Mouse (Mus musculus) embryonic facial prominence, embryonic 12.5 days (tissue): ENCODE data around the gene Hyls1. TPM values are rescaled to one million over a fixed set of nuclear protein-coding genes. Genes with fewer than 3 reads are reported as not detected.
"Not testable (repeated sequence)": the region's sequence is repeated elsewhere in the genome, so short reads cannot be mapped to it uniquely, and the experiment has no call there.

ENCODE experiments used
- ATAC-seq: fragments of 200-750 bp; cut with Nextera tagmentation; 2 replicates; pipeline ENCODE4 v1.8.0; 2017; ENCODE audit not compliant: insufficient number of reproducible peaks, insufficient read depth, low FRiP score, low TSS enrichment
- H3K27ac ChIP-seq: fragments of 300-500 bp; sonication (generic); 2 replicates; pipeline ENCODE4 v1.5.1; 2016; ENCODE audit warnings: mild to moderate bottlenecking
- H3K27me3 ChIP-seq: fragments of 300-500 bp; sonication (generic); 2 replicates; pipeline ENCODE4 v1.6.1; 2016; ENCODE audit warnings: mild to moderate bottlenecking, moderate library complexity
- H3K36me3 ChIP-seq: fragments of 300-500 bp; sonication (generic); 2 replicates; pipeline ENCODE4 v1.6.1; 2016; ENCODE audit warnings: mild to moderate bottlenecking
- H3K4me1 ChIP-seq: fragments of 300-500 bp; sonication (generic); 2 replicates; pipeline ENCODE4 v1.6.1; 2016
- H3K4me2 ChIP-seq: fragments of 300-500 bp; sonication (generic); replicated peaks from 2 replicates; pipeline ENCODE4 v1.6.1; 2016; ENCODE audit warnings: mild to moderate bottlenecking, moderate library complexity
- H3K4me3 ChIP-seq: fragments of 300-500 bp; sonication (generic); 2 replicates; pipeline ENCODE4 v1.5.1; 2016; ENCODE audit warnings: mild to moderate bottlenecking
- H3K9ac ChIP-seq: fragments of 300-500 bp; sonication (generic); 2 replicates; pipeline ENCODE4 v1.6.1; 2016; ENCODE audit warnings: mild to moderate bottlenecking, moderate library complexity
- H3K9me3 ChIP-seq: fragments of 300-500 bp; sonication (generic); 2 replicates; pipeline ENCODE4 v1.6.1; 2016; ENCODE audit warnings: mild to moderate bottlenecking, moderate library complexity
- WGBS: fragments of 180-500 bp; shearing (Covaris S2); methylation state at CpG from one replicate; pipeline ENCODE4 v1.1.7; 2016; 5-methylcytosine and 5-hydroxymethylcytosine counted together
- polyA plus RNA-seq: library from polyadenylated mRNA; unstranded; fragments of >200 nt; fragmentation: Nextera tagmentation; extraction: Ambion mirVana; gene quantifications from 2 replicates; pipeline ENCODE4 v1.2.1, GENCODE M21; 2016

Gene Hyls1
- 20.3 and 23.6 TPM in 2 replicates for polyA plus RNA-seq

DNA sequence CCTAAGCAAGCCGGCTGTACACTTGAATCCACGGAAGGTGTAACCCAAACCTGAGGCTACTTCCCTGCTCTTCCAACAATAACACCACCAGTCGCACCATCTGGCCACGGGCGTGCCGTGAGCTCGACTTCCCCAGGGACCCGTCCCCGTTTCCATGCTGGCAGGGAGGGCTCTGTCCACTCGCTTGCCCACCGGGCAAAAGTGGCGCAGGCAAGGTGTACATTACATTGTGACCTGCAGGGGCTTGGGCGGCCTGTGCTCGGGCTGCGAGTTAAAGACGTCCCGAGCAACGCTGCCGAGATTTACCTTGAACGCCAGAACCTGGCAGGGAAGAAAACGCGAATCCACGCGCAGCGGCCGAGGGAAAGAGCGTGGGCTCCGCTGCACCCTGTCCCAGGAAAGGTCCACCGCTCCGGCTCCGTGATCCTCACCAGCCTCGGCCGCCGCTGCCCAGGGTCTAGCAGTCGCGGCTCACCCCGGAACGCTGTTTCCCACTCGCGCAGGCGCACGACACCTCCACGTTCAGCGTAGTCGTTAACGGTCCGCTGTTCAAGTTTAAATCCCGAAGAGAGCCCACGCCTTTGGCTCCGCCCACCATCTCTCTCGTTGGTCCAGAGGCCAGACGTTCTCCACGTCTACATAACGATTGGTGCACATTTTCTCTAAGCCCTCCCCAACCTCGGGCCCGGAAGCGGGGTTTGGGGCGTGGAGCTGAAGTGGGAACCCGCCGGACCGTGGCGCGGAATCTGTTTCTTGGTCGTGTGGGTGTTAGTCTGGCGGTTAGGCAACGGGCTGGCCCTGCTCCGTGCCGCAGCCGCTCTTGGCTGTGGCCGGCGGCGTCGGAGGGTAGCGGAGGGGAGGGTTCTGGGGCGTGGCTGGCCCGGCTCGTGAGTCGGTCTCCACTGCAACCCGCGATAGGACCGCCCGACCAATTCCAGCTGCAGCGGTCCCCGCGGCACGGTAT is at the start of gene Hyls1, which contains the start of gene Pate2:
TSS of gene Hyls1 (minus strand) at position 828 of the 964 bp plus-strand sequence.
TSS of gene Pate2 (plus strand) at position 714 of the 964 bp plus-strand sequence.
- H3K27me3 ChIP-seq = peaks cover 10% of the 10 kb centered on the region
- peak; percentile 97 for ATAC-seq
- H3K4me3 ChIP-seq = peak within 1 kb of the TSS; percentile 83
- under 1% methylated on average over 86 of the region's 86 CpGs for WGBS
- peak within 1 kb of the TSS; percentile 92 for H3K27ac ChIP-seq
- H3K9ac ChIP-seq = peak within 1 kb of the TSS; percentile 85
- H3K4me2 ChIP-seq = peak within 1 kb of the TSS; percentile 66
- H3K36me3 ChIP-seq = peaks cover 26% of the 10 kb centered on the region
- no peaks in the 10 kb centered on the region for H3K9me3 ChIP-seq
- peaks cover 8% of the 10 kb centered on the region for H3K4me1 ChIP-seq

DNA sequence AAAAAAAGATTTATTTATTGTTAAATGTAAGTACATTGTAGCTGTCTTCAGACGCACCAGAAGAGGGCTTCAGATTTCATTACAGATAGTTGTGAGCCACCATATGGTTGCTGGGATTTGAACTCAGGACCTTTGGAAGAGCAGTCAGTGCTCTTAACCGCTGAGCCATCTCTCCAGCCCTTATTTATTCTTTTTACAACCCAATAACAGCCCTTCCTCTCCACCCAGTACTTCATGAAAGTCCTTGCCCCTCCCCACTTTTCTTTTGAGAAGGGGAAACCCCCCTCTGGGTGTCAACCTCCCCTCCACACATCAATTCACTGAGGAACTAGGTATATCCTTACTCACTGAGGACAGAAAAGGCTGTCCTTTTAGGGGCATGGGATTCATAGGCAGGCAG is 46.6 kb upstream of the Hyls1 start:
- not testable (repeated sequence) for H3K27me3 ChIP-seq, H3K4me3 ChIP-seq, H3K36me3 ChIP-seq, H3K4me1 ChIP-seq, H3K9ac ChIP-seq, ATAC-seq, H3K4me2 ChIP-seq, H3K9me3 ChIP-seq, H3K27ac ChIP-seq
- WGBS = 68% methylated on average over 2 of the region's 2 CpGs

DNA sequence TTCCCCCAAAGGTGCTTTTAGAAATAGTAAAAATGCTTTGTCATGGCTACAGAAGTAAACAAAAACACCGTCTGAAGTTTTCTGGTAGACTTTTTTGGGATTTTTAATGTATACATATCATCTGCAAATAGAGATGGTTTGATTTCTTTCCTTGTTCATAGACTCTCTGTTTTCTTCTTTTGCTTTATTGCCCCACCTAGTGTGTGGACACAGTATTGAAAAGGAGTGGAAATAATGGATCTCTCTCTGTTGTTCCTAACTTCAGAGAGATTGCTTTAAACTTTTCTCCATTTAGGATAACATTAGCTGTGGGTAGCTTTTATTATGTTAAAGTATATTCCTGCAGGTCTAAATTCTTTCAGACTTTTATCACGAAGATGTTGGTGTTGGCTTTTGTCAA is 43.8 kb upstream of the Hyls1 start:
- Histone ChIP-seq H3K27ac (no peak overlapping the region), H3K27me3 (no peaks in the 10 kb centered on the region), H3K4me1 (no peaks in the 10 kb centered on the region), H3K9me3 (no peaks in the 10 kb centered on the region), H3K4me2 (no peak overlapping the region), H3K36me3 (no peaks in the 10 kb centered on the region), H3K4me3 (no peak overlapping the region), H3K9ac (no peak overlapping the region)
- 32% methylated on average over 2 of the region's 2 CpGs for WGBS
- ATAC-seq = no peak

- 83% methylated on average over 1 of the region's 1 CpGs for WGBS
- ATAC-seq = no peak
- H3K4me2 ChIP-seq = no peak within 1 kb of the TSS
Measured at GRCm38 (mm10) chr9:35611841-35612240, 41.6 kb upstream of the Hyls1 start, which contains the start of gene Pate4. TSS of gene Pate4 (minus strand) at chr9:35611941.

GRCm38 (mm10) chr9:35607647-35608405 is 37.6 kb upstream of the Hyls1 start:
- H3K36me3 ChIP-seq = no peaks in the 10 kb centered on the region
- ATAC-seq = no peak

More at GRCm38 (mm10) chr9:35611841-35612240, 41.6 kb upstream of the Hyls1 start, which contains the start of gene Pate4:
- Histone ChIP-seq H3K9me3 (no peaks in the 10 kb centered on the region), H3K4me1 (no peaks in the 10 kb centered on the region), H3K9ac (no peak within 1 kb of the TSS), H3K27ac (no peak within 1 kb of the TSS), H3K36me3 (no peaks in the 10 kb centered on the region), H3K27me3 (no peaks in the 10 kb centered on the region), H3K4me3 (no peak within 1 kb of the TSS)

DNA sequence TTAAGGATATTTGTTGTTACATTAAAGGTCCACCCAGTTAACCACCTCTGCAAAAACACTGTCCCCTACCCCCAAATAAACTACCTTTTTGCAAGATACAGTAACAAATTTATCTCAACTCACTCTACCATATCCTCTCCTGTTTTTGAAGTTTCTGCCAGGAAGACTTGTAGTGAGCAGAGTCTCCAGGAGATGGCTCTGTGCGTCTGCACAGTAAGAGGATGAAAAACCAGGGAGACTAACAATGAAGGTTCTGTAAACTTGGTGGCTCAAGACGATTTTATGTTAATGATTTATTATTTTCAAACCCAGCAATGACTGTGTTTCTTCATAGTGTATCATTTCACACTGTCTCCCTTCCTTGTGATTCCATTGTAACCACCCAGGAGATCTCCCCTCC is 22.7 kb upstream of the Hyls1 start:
- no peak overlapping the region for H3K27ac ChIP-seq
- 13% methylated on average over 2 of the region's 2 CpGs for WGBS
- ATAC-seq = no peak
- H3K4me1 ChIP-seq = no peaks in the 10 kb centered on the region
- H3K36me3 ChIP-seq = no peaks in the 10 kb centered on the region
- H3K4me3 ChIP-seq = no peak overlapping the region
- no peak overlapping the region for H3K4me2 ChIP-seq
- H3K9ac ChIP-seq = no peak overlapping the region
- no peaks in the 10 kb centered on the region for H3K9me3 ChIP-seq
- H3K27me3 ChIP-seq = no peaks in the 10 kb centered on the region

More at GRCm38 (mm10) chr9:35607647-35608405, 37.6 kb upstream of the Hyls1 start:
- Histone ChIP-seq H3K27ac (no peak overlapping the region), H3K9me3 (no peaks in the 10 kb centered on the region), H3K9ac (no peak overlapping the region), H3K4me2 (no peak overlapping the region), H3K4me1 (no peaks in the 10 kb centered on the region), H3K4me3 (no peak overlapping the region), H3K27me3 (no peaks in the 10 kb centered on the region)
- WGBS = 68% methylated on average over 8 of the region's 8 CpGs

DNA sequence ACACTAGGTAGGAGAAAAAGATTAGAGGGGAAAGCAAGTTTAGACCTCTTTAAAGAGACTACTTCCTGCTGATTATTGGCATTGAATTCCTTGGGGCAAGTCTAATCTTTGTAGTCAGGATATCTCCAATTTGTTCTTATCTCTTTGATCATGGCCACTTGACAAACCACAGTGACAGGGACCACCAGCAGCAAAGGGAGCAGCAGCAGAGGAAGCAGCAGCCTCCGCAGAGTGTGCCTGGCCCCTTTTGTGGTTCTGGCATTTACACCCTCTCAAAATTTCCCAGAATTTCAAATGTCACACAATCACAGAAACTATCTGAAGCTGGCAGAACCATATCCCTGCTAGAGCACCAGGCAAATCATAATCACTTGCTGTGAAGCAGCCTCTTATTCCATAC is 17.5 kb upstream of the Hyls1 start:
- H3K9ac ChIP-seq = no peak overlapping the region
- no peak overlapping the region for H3K4me2 ChIP-seq
- H3K27ac ChIP-seq = no peak overlapping the region
- no peaks in the 10 kb centered on the region for H3K36me3 ChIP-seq
- H3K4me1 ChIP-seq = no peaks in the 10 kb centered on the region
- no peak overlapping the region for H3K4me3 ChIP-seq
- 47% methylated on average over 1 of the region's 1 CpGs for WGBS
- no peaks in the 10 kb centered on the region for H3K9me3 ChIP-seq
- ATAC-seq = no peak
- H3K27me3 ChIP-seq = no peaks in the 10 kb centered on the region

DNA sequence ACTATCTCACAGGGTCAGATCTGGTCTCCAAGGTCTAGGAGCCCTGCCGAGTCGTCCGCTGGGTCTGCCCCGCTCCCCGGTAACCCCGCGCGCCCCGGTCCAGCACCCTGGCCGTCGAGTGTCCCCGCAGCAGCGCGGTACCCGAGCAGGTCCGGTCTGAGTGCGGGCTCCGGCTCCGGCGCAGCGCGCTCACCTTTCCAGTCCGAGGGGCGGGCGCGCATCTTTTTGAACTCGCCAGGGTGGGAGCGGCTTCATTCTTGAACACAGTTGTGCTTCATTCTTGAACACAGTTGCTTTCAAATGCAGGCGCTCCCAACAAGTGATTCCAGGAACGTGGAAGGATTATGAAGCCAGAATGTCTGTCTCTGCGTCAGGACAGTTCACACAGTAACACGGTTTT is 4.2 kb upstream of the Hyls1 start:
- peaks cover 10% of the 10 kb centered on the region for H3K27me3 ChIP-seq
- H3K27ac ChIP-seq = no peak overlapping the region
- no peak for ATAC-seq
- H3K4me1 ChIP-seq = 0 out of 2 replicates have a peak, but pooled peaks cover 4% of the 10 kb centered on the region
- H3K9ac ChIP-seq = peak overlapping the region; percentile 39; the same call in 1 of the 2 replicates
- 4% methylated on average over 32 of the region's 32 CpGs for WGBS
- H3K4me2 ChIP-seq = peak overlapping the region; percentile 59
- no peaks in the 10 kb centered on the region for H3K9me3 ChIP-seq
- H3K4me3 ChIP-seq = peak overlapping the region; percentile 31
- H3K36me3 ChIP-seq = no peaks in the 10 kb centered on the region

DNA sequence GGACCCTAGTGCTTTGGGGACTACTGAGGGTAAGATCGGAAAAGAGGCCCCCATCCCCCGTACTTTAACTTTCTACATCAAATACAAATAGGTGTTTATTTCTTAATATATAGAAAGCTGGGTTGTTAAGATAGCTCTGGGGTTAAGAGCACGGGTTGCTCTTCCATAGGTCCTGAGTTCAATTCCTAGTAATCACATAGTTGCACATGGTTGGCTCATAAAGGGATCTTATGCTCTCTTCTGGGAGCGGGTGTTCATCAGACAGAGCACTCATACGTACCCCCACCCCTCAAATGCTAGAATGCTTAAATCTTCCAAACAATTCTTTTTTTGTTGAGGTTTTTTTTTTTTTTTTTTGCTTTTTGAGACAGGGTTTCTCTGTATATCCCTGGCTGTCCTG is 465 bp upstream of the Hyls1 start:
- H3K27ac ChIP-seq = no peak overlapping the region

GRCm38 (mm10) chr9:35567995-35568394 is 2.2 kb downstream of the Hyls1 start:
- Histone ChIP-seq H3K27me3 (no peaks in the 10 kb centered on the region), H3K36me3 (peaks cover 30% of the 10 kb centered on the region), H3K9me3 (no peaks in the 10 kb centered on the region), H3K4me1 (peaks cover 5% of the 10 kb centered on the region), H3K27ac (no peak overlapping the region), H3K4me2 (no peak overlapping the region), H3K9ac (no peak overlapping the region), H3K4me3 (no peak overlapping the region)
- no peak for ATAC-seq
- WGBS = 83% methylated on average over 3 of the region's 3 CpGs

More for the DNA sequence above, 465 bp upstream of the Hyls1 start:
- peak overlapping the region; percentile 51 for H3K4me2 ChIP-seq
- WGBS = 9% methylated on average over 5 of the region's 5 CpGs
- H3K4me1 ChIP-seq = peaks cover 8% of the 10 kb centered on the region
- 0 out of 2 replicates have a peak overlapping the region, but pooled peaks have one; percentile 85 for H3K9ac ChIP-seq
- H3K27me3 ChIP-seq = peaks cover 10% of the 10 kb centered on the region
- no peak for ATAC-seq
- H3K9me3 ChIP-seq = no peaks in the 10 kb centered on the region
- H3K4me3 ChIP-seq = peak overlapping the region; percentile 83
- peaks cover 17% of the 10 kb centered on the region for H3K36me3 ChIP-seq

GRCm38 (mm10) chr9:35564536-35565240 is 5.5 kb downstream of the Hyls1 start:
- Histone ChIP-seq H3K4me2 (no peak overlapping the region), H3K9ac (no peak overlapping the region), H3K9me3 (no peaks in the 10 kb centered on the region), H3K4me1 (peaks cover 12% of the 10 kb centered on the region), H3K4me3 (no peak overlapping the region), H3K27ac (no peak overlapping the region), H3K36me3 (peaks cover 41% of the 10 kb centered on the region), H3K27me3 (no peaks in the 10 kb centered on the region)
- 92% methylated on average over 5 of the region's 5 CpGs for WGBS
- ATAC-seq = no peak
